Mouse (Mus musculus) thymus, adult 2 months (tissue): ENCODE results near the gene Srsf3.

Experiments
- CTCF ChIP-seq: fragments of 200-500 bp; IDR thresholded peaks from 2 replicates; pipeline ENCODE4 v1.5.1; 2012; ENCODE audit warnings: mild to moderate bottlenecking, control low read depth, low read length, moderate library complexity, borderline replicate concordance; ENCODE audit not compliant: control insufficient read depth, poor library complexity, insufficient read depth; ENCODE audit errors: extremely low read depth
- POLR2A ChIP-seq: fragments of 200-500 bp; IDR thresholded peaks from 2 replicates; pipeline ENCODE4 v1.6.1; 2012; ENCODE audit warnings: mild to moderate bottlenecking, low read length, control low read depth, moderate library complexity; ENCODE audit not compliant: control insufficient read depth, poor library complexity, insufficient read depth; ENCODE audit errors: extremely low read depth

DNA sequence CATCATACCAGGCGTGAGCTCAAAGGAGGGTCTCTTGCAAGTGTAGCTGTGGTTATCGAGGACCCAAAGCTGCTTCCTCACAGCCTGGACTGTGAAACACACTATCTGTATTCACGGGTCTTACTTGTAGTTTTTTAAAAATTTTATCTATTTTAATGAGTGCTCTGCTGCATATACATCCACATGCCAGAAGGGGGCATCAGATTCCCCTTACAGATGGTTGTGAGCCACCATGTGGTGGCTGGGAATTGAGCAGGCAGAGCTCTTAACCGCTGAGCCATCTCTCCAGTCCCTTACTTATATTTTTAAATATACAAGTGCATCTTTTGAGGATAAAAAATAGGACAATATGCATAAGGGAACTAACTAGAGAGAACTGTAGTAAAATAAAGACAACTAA is 44.7 kb upstream of the Srsf3 start:
- TF ChIP-seq CTCF: no peak
- TF ChIP-seq POLR2A: no peak
